Mouse (Mus musculus): Measurements from ENCODE around the gene Tiam1. TPM values are rescaled to one million over a fixed set of nuclear protein-coding genes. Genes with fewer than 3 reads are reported as not detected.

The Tiam1 gene
- polyA plus RNA-seq, 2 experiments = 1.6 to 4.2 TPM

GRCm38 (mm10) chr16:89817861-89818630 lies 325.5 kb downstream of the Tiam1 start:
- H3K4me3 ChIP-seq (ENCODE audit: insufficient read depth in 1 of 2, low read depth in 2 of 2, low read length in 2 of 2) = peak overlapping the region; percentile 9 to 34; a peak in 2 of 4 replicates
- no peaks in the 10 kb centered on the region for H3K9me3 ChIP-seq (ENCODE audit: control insufficient read depth, low read length)
- no peaks in the 10 kb centered on the region for H3K36me3 ChIP-seq (replicated peaks; ENCODE audit: control insufficient read depth, insufficient read depth, low read depth)
- no peak for ATAC-seq (ENCODE audit: insufficient read depth)
- peaks cover 0 to 10% of the 10 kb centered on the region in 2 experiments; a peak in 2 of 4 replicates for H3K4me1 ChIP-seq (replicated peaks; ENCODE audit: control insufficient read depth in 2 of 2, insufficient read depth in 2 of 2, low read length in 1 of 2)
- H3K27me3 ChIP-seq (ENCODE audit: control insufficient read depth, insufficient read depth, low read length) = peaks cover 10% of the 10 kb centered on the region
- 5% methylated on average over 38 of the region's 38 CpGs for WGBS (ENCODE audit: insufficient replicate concordance)
- H3K9ac ChIP-seq (replicated peaks) = no peak overlapping the region
- no peak for DNase-seq (ENCODE audit: low read depth in 3 of 3, low spot score in 3 of 3)
- TF ChIP-seq CTCF (IDR thresholded peaks at IDR 0.05; ENCODE audit: low read depth) (no peak), EP300 (IDR thresholded peaks at IDR 0.05; ENCODE audit: low read depth) (no peak)
- peak overlapping the region; percentile 54 for H3K4me2 ChIP-seq (ENCODE audit: low read depth)
- no peak overlapping the region for H3K27ac ChIP-seq

GRCm38 (mm10) chr16:89817301-89817700 lies 326.3 kb downstream of the Tiam1 start:
- Histone ChIP-seq H3K27ac (no peak overlapping the region), H3K9ac (replicated peaks) (no peak overlapping the region), H3K4me3 (ENCODE audit: insufficient read depth in 1 of 2, low read depth in 2 of 2, low read length in 2 of 2) (no peak overlapping the region), H3K4me1 (replicated peaks; ENCODE audit: control insufficient read depth in 2 of 2, insufficient read depth in 2 of 2, low read length in 1 of 2) (peaks cover 0 to 10% of the 10 kb centered on the region in 2 experiments; a peak in 2 of 4 replicates), H3K27me3 (ENCODE audit: control insufficient read depth, insufficient read depth, low read length) (peaks cover 10% of the 10 kb centered on the region), H3K9me3 (ENCODE audit: control insufficient read depth, low read length) (no peaks in the 10 kb centered on the region), H3K36me3 (replicated peaks; ENCODE audit: control insufficient read depth, insufficient read depth, low read depth) (no peaks in the 10 kb centered on the region), H3K4me2 (ENCODE audit: low read depth) (peak overlapping the region; percentile 54)
- WGBS (ENCODE audit: insufficient replicate concordance) = 15% methylated on average over 9 of the region's 9 CpGs
- DNase-seq (ENCODE audit: low read depth in 3 of 3, low spot score in 3 of 3) (no peak), ATAC-seq (ENCODE audit: insufficient read depth) (no peak)
- TF ChIP-seq CTCF (IDR thresholded peaks at IDR 0.05; ENCODE audit: low read depth) (no peak), EP300 (IDR thresholded peaks at IDR 0.05; ENCODE audit: low read depth) (no peak)

GRCm38 (mm10) chr16:89816506-89817172 lies 326.9 kb downstream of the Tiam1 start:
- H3K4me1 ChIP-seq (replicated peaks; ENCODE audit: control insufficient read depth in 2 of 2, insufficient read depth in 2 of 2, low read length in 1 of 2) = peaks cover 0 to 10% of the 10 kb centered on the region in 2 experiments; a peak in 2 of 4 replicates
- no peak for ATAC-seq (ENCODE audit: insufficient read depth)
- no peak overlapping the region; the same call in 1 of the 2 replicates for H3K4me2 ChIP-seq (ENCODE audit: low read depth)
- WGBS (ENCODE audit: insufficient replicate concordance) = 23% methylated on average over 13 of the region's 13 CpGs
- no peak for DNase-seq (ENCODE audit: low read depth in 3 of 3, low spot score in 3 of 3)
- no peak overlapping the region for H3K9ac ChIP-seq (replicated peaks)
- H3K27me3 ChIP-seq (ENCODE audit: control insufficient read depth, insufficient read depth, low read length) = peaks cover 10% of the 10 kb centered on the region
- no peak overlapping the region for H3K4me3 ChIP-seq (ENCODE audit: insufficient read depth in 1 of 2, low read depth in 2 of 2, low read length in 2 of 2)
- no peaks in the 10 kb centered on the region for H3K36me3 ChIP-seq (replicated peaks; ENCODE audit: control insufficient read depth, insufficient read depth, low read depth)
- TF ChIP-seq EP300 (IDR thresholded peaks at IDR 0.05; ENCODE audit: low read depth) = no peak
- TF ChIP-seq CTCF (IDR thresholded peaks at IDR 0.05; ENCODE audit: low read depth) = no peak
- no peak overlapping the region for H3K27ac ChIP-seq
- H3K9me3 ChIP-seq (ENCODE audit: control insufficient read depth, low read length) = no peaks in the 10 kb centered on the region

GRCm38 (mm10) chr16:89813536-89813935 lies 330.0 kb downstream of the Tiam1 start:
- Histone ChIP-seq H3K27ac (no peak overlapping the region), H3K9me3 (ENCODE audit: control insufficient read depth, low read length) (no peaks in the 10 kb centered on the region), H3K4me1 (replicated peaks; ENCODE audit: control insufficient read depth in 2 of 2, insufficient read depth in 2 of 2, low read length in 1 of 2) (peaks cover 0 to 12% of the 10 kb centered on the region in 2 experiments; a peak in 2 of 4 replicates), H3K36me3 (replicated peaks; ENCODE audit: control insufficient read depth, insufficient read depth, low read depth) (no peaks in the 10 kb centered on the region), H3K27me3 (ENCODE audit: control insufficient read depth, insufficient read depth, low read length) (peaks cover 8% of the 10 kb centered on the region), H3K4me3 (ENCODE audit: insufficient read depth in 1 of 2, low read depth in 2 of 2, low read length in 2 of 2) (no peak overlapping the region), H3K4me2 (ENCODE audit: low read depth) (no peak overlapping the region), H3K9ac (replicated peaks) (no peak overlapping the region)
- ATAC-seq (ENCODE audit: insufficient read depth) = no peak
- WGBS (ENCODE audit: insufficient replicate concordance) = 74% methylated on average over 9 of the region's 9 CpGs
- no peak for TF ChIP-seq EP300 (IDR thresholded peaks at IDR 0.05; ENCODE audit: low read depth)
- TF ChIP-seq CTCF (IDR thresholded peaks at IDR 0.05; ENCODE audit: low read depth) = no peak
- DNase-seq (ENCODE audit: low read depth in 3 of 3, low spot score in 3 of 3) = no peak

GRCm38 (mm10) chr16:89812891-89813290 lies 330.7 kb downstream of the Tiam1 start:
- no peak overlapping the region for H3K4me3 ChIP-seq (ENCODE audit: insufficient read depth in 1 of 2, low read depth in 2 of 2, low read length in 2 of 2)
- no peak overlapping the region for H3K27ac ChIP-seq
- ATAC-seq (ENCODE audit: insufficient read depth) = no peak
- peaks cover 0 to 18% of the 10 kb centered on the region in 2 experiments; a peak in 2 of 4 replicates for H3K4me1 ChIP-seq (replicated peaks; ENCODE audit: control insufficient read depth in 2 of 2, insufficient read depth in 2 of 2, low read length in 1 of 2)
- no peak for DNase-seq (ENCODE audit: low read depth in 3 of 3, low spot score in 3 of 3)
- TF ChIP-seq EP300 (IDR thresholded peaks at IDR 0.05; ENCODE audit: low read depth) = no peak
- no peak for TF ChIP-seq CTCF (IDR thresholded peaks at IDR 0.05; ENCODE audit: low read depth)
- peaks cover 1% of the 10 kb centered on the region for H3K27me3 ChIP-seq (ENCODE audit: control insufficient read depth, insufficient read depth, low read length)
- H3K4me2 ChIP-seq (ENCODE audit: low read depth) = no peak overlapping the region
- H3K36me3 ChIP-seq (replicated peaks; ENCODE audit: control insufficient read depth, insufficient read depth, low read depth) = no peaks in the 10 kb centered on the region
- H3K9ac ChIP-seq (replicated peaks) = no peak overlapping the region
- 47% methylated on average over 12 of the region's 12 CpGs for WGBS (ENCODE audit: insufficient replicate concordance)
- no peaks in the 10 kb centered on the region for H3K9me3 ChIP-seq (ENCODE audit: control insufficient read depth, low read length)

All from liver, embryonic 14.5 days (tissue).